Mouse (Mus musculus): ENCODE results near the gene Rnaseh2a.

DNA sequence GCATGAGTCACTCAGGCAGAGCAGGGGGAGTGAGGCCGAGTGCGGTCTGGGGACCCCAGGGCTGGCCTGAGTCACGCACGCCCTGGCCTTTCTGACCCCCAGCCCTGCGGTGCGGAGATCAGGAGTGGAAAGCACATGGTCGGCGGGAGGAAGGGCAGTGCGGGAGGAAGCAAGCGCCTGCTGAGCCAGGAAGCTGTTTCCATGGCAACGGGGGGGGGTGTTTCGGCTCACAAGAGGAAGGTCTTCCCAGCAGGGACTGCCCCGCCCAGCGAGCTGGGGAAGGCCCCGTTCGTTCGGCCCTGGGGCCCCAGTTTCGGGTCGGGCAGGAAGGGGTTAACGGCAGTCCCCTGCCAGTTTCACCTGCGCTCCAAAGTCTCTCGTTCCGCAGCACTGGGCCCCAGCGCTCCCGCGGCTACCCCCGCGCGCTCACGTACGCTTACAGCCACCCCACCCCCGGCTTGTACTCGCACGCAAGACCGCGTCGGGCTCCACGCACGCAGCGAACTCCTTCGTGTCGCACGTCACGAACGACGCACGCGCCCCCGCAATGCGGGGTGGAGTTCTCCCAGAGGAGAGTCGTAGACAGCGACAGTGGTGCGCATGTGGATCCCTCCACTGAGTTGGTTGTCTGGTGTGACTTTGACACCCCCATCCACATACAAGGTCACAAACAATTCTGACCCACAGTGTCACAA lies 16.3 kb upstream of the Rnaseh2a start:
- peak; percentile 97 for TF ChIP-seq POLR2A (IDR thresholded peaks at IDR 0.05; ENCODE audit: borderline replicate concordance, insufficient read depth, low read length)
- no peak for TF ChIP-seq CTCF (IDR thresholded peaks at IDR 0.05; ENCODE audit: borderline replicate concordance, insufficient read depth, low read depth, low read length)
